Mouse (Mus musculus) layer of hippocampus, adult 9-10 months (tissue): ENCODE measurements around the gene Anxa6.

Experiments
- DNase-seq: peaks from one replicate; pipeline ENCODE4 v3.0.0; 2022; ENCODE audit warnings: low spot score

The Anxa6 gene

GRCm38 (mm10) chr11:54998284-54998683 is 35.0 kb downstream of the Anxa6 start:
- DNase-seq: peak; percentile 45

DNA sequence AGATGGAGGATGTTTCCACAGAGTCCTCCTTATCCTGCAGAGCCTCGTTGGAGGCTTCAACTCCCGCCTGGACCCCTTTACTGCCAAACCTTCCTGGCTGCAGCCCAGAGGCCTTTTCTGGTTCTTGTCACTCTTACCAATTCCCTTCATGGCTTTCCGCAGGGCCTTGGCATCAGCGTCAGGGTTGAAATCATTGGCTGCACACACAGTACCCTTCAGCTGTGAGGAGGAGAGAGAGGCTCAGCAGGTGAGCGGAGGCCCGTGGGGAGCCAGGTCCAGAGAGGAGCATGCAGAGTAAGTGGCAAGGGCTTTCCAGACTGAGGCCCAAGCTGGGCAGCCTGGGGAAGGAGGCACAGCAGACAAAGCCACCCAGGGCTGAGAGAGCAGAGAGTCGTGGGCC is 37.1 kb downstream of the Anxa6 start:
- no peak for DNase-seq

DNA sequence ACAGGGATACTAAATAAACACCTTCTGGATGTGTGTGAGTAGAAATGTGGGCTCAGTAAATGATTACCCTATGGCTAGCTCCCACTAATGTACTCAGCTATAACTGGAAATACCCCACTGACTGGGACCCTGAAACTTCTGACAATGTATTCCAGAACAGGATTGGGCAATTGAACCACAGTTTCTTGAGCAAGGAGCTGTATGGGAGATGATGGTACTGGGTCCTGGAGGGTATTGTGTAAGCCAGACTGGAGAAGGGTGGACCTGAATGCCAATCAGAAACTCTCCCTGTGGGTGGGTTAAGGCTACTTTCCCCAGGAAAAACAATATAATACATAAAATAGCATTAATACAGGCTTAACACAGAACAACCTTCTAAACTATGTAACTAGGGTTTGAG is 43.3 kb downstream of the Anxa6 start:
- no peak for DNase-seq

GRCm38 (mm10) chr11:54988754-54989349 is 44.4 kb downstream of the Anxa6 start:
- DNase-seq: no peak

DNA sequence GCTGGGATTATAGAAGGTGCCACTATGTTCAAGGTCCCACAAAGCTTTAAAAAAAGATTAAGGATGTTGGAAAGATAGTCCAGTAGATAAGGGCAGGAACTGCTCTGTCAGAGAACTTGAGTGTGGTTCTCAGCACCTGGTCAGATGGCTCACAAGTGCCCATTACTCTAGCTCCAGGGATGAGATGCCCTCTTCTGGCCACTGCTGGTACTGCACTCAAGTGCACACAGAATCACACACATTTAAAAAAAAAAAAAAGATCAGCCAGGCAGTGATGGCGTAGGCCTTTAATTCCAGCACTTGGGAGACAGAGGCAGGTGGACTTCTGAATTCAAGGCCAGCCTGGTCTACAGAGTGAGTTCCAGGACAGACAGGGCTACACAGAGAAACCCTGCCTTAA is 45.3 kb downstream of the Anxa6 start:
- DNase-seq: no peak

GRCm38 (mm10) chr11:54985086-54985485 is 48.2 kb downstream of the Anxa6 start:
- DNase-seq: no peak

DNA sequence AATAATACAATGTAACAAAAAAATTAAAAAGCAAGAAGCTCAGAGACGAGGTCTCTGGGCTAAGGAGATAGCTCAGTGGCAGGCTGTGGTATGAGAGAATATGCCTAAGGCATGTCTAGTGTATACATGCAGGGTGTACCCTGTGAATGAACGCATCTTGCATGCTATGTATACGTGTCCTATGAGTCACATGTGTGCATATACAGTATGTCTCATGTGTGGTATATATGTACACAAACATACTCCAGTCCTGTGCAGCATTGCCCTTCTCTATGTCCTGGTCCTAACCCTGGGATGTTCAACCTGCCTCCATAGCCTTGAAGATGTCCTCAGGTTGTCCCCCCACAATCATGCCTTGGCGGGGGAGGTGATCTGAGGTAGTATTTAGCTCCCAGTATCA is 48.7 kb downstream of the Anxa6 start:
- no peak for DNase-seq

DNA sequence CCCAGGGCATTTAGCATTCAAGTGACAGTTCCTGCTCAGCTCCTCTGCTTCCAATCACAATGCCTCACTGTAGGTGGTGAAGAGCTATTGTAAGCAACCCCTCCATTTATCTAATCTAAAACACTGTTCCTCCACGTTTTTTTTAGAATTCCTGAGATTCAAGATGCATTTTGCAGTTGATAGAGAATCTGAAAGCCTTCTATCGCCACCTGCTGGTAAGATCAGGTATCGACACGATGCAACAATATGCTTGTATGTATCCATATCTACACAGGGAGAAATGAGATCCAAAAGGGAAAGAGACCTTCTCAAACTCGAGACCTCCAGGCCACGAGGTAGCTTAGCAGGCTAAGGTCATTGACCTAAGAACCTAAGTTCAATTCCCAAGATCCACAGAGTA is 49.2 kb downstream of the Anxa6 start:
- peak; percentile 54 for DNase-seq

GRCm38 (mm10) chr11:54982520-54982919 is 50.7 kb downstream of the Anxa6 start:
- no peak for DNase-seq

DNA sequence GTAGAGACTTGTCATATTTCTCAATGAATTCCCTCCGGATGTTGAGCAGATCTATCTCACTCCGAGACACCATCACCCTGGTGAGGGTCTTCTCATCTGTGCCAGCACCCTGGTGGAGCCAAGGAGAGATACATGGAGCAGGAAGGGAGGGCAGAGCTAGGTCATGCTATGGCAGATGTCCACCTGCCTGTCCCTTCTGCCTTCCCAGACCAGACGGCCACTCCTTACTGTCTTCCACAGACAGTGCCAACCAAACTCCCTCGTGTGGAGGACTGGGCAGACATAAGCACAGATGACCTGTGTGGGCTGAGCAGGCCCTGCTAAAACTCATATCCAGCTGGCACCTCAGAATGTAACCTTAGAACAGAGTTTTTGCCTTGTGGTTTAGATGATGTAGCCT is 51.6 kb downstream of the Anxa6 start:
- no peak for DNase-seq

- DNase-seq: no peak
Observed at GRCm38 (mm10) chr11:54977385-54977937, 55.8 kb downstream of the Anxa6 start.

DNA sequence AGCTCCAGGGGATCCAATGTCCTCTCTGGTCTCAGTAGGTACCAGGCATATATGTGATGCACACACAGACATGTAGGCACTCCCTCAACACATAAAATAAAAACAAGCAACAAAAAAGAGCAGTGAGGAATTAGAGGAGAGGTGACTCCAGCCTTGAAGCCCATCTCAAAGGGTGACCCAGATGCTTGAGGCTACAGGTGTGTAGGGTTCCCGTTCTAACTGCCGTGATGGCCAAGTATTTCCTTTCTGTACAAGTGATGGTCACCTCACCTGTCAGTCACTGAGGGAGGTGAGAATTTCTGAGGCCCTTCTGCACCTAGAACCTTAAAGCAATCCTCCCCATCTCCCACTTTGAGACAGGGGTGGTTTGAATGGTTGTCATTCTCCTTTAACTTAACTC is 56.9 kb downstream of the Anxa6 start:
- no peak for DNase-seq

GRCm38 (mm10) chr11:54975756-54976155 is 57.5 kb downstream of the Anxa6 start:
- DNase-seq: no peak

DNA sequence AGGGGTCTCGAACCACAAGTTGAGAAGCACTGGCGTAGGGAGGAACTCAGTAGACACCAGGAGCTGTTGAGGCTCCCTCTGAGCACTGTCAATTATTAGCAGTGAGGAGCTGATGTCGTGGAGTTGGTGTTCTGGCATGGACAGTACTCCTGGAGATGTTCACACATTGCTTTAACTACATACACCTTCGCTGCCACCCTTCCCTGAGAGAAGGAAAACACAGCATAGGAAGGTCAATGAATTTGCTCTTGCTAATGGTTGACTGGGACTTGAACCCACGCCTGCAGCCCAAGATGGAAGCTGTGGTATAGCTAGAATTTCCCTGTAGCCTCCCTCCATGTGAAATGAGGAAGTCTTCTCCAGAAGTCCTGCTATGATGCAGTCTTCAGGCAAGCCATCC is 57.9 kb downstream of the Anxa6 start:
- DNase-seq: no peak

GRCm38 (mm10) chr11:54974639-54975038 is 58.6 kb downstream of the Anxa6 start:
- DNase-seq: no peak

DNA sequence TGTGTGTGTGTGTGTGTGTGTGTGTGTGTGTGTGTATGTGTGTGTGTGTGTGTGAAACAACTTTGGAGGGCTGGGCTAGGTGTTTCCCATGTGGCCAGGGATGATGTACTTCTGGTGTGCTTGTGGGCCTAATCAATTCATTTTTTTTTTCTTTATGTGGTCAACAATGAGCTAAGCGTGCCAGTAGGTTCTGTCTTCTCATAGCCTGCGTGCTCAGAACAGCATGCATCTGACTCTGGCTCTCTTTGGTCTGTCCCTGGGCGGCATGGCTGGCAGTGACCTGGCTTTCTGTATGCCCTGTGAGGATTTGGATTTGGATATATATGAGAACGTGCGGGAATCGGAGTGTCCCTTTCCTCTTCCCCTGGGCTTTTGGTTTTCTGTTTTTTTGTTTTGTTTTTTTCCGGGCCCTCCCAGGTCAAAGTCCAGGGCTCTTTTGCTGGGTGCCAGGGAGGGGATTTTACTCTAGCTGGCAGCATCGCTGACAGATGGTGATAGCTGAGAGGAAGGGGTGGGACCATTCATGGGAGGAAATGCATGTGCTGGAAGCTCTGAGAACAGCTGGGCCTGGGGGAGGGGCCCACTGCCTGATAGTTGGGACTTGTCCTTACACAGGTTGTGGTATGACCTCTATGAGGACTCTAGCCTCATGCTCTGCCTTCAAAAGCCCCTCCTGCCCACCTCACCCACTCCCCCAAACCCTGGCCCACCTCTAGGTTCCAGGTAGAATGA is 59.6 kb downstream of the Anxa6 start:
- no peak for DNase-seq

- DNase-seq: no peak
Observed at GRCm38 (mm10) chr11:54972789-54973188, 60.5 kb downstream of the Anxa6 start.

DNA sequence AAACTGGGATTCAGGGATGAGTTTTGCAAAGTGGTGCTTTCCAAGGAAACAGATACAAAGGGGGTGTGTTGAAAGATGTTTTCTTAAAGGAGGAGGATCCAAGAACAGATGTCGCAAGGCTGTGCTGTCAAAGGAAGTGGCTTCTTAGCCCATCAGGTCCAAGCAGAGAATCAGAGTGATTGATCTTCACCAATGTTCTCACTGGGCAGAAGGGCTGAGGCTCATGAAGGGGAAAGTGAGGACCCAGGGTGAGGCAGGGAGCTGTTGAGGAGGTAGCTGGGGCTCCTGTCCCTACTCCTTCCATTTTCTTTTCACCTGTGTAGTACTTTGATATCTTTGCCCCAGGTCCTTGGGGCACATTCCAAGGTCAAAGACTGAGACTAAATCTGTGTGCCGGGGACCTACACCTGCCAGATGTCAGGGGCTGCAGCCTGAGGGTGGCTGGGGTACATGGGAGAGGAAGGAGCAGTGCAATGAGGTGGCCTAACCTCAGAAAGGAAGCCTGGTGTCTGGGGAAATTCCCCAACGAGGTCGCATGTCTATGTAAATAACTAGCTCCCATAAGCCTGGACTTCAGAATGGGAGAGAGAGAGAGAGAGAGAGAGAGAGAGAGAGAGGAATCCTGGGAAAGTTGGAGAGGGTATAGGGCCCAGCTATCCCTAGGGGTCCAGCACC is 61.1 kb downstream of the Anxa6 start:
- no peak for DNase-seq

- no peak for DNase-seq
Observed at GRCm38 (mm10) chr11:54971365-54972048, 61.7 kb downstream of the Anxa6 start.

DNA sequence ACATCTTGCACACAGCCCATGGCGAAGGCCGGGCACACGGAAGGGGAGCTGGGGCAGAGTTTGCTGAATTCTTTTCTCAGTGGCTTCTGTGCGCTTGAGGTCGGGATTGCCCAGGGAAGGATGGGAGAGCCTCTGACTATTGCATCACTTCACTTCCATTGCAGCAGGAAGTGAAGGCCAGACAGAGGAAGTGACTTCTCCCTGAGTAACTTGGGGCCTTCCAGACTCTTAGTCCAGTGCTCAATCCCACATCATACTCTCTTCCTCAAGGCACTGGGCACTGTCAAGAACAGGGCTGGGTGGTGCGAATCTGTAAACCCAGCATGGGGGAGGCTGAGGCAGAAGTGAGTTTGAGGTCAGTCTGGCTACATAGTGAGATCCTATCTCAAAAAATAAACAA is 68.0 kb downstream of the Anxa6 start:
- no peak for DNase-seq

GRCm38 (mm10) chr11:54962810-54963209 is 70.4 kb downstream of the Anxa6 start, which contains the start of gene Tnip1:
Gene Tnip1, minus strand, starts transcription at chr11:54962917.
- DNase-seq: no peak

DNA sequence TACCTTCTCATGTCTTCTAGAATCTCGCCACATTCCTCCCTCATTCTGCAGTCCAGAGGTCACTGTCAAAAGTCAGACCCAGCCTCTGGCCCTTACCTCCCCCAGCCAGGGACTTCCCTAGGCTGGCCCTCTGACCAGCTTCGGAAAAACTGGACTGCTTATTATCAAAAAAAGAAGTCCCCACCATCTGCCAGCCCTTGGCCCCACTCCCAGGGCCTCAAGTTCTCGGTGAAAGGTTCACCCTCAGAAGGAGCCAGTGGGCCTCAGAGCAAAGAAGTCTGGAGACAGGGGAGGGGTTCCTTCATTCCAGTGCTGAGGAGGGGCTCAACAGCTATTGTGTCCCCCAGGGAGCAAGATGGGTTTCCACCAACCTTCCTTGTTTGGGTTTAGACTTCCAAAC is 71.3 kb downstream of the Anxa6 start:
- DNase-seq: no peak
